Mouse (Mus musculus) E14TG2a.4 (cell line): Measurements from ENCODE around the gene Eif2b5.

Experiments
- CTCF ChIP-seq: conservative IDR thresholded peaks from 2 replicates; pipeline ENCODE4 v1.5.1; 2014; ENCODE audit warnings: low read length
- NANOG ChIP-seq: IDR thresholded peaks from 2 replicates; pipeline ENCODE4 v1.6.1; 2014; ENCODE audit warnings: borderline replicate concordance, low read length, mixed read lengths

DNA sequence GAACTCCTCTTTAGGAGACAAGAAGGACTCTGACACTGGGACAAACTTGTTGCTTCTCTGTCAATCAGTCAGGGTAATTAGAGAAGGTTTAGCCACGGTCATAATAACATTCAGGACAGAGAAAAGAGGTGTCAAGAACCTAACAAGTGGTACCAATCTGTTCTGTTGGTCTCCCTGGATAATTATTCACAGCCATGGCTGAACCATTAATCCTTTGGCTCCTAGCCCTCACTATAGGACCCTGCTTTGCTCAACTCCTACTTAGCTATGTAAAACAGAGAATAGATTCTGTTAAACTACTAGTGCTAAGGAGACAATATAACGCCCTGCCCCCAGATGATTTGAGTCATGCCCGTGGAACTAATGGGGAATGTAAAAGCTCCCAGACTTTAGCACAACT, 12.6 kb upstream of the Eif2b5 start:
- TF ChIP-seq NANOG (no peak), CTCF (no peak)
